Mouse (Mus musculus) central nervous system, embryonic 18 days (tissue): ENCODE measurements around the gene Krt33b. TPM values are rescaled to one million over a fixed set of nuclear protein-coding genes. Genes with fewer than 3 reads are reported as not detected.

Experiments
- polyA plus RNA-seq: library from polyadenylated mRNA; depleted of rRNA; stranded (reverse); fragments of >200 nt; gene quantifications from 2 replicates; pipeline ENCODE4 v1.2.3, GENCODE M21; 2012; rRNA removed

Gene Krt33b
- polyA plus RNA-seq = 0.11 TPM in 1 of 2 replicates, not detected in the other

GRCm38 (mm10) chr11:100029768-100030167 lies at the start of gene Krt33b:
Gene Krt33b, minus strand, starts transcription at chr11:100029868.

GRCm38 (mm10) chr11:100050451-100050850 lies 20.8 kb upstream of the Krt33b start, which contains the start of gene Krt31:
Gene Krt31, minus strand, starts transcription at chr11:100050551.

GRCm38 (mm10) chr11:100041454-100041853 lies 11.8 kb upstream of the Krt33b start, which contains the start of gene Krt34:
Gene Krt34, minus strand, starts transcription at chr11:100041554.

GRCm38 (mm10) chr11:100016112-100016511 lies 13.6 kb downstream of the Krt33b start, which contains the start of gene Krt33a:
Gene Krt33a, minus strand, starts transcription at chr11:100016212.

GRCm38 (mm10) chr11:99993620-99994383 lies 35.9 kb downstream of the Krt33b start, which contains the start of gene Krtap17-1:
Gene Krtap17-1, minus strand, starts transcription at chr11:99993994.

GRCm38 (mm10) chr11:99986180-99986647 lies 43.5 kb downstream of the Krt33b start, which contains the start of gene Krtap16-1:
Gene Krtap16-1, minus strand, starts transcription at chr11:99986597.

GRCm38 (mm10) chr11:99978953-99979352 lies 50.7 kb downstream of the Krt33b start, which contains the start of gene Krtap29-1:
Gene Krtap29-1, minus strand, starts transcription at chr11:99979053.

Other genes with a start within 250 kb of the Krt33b start
- not detected in 2 replicates for gene Krtap4-8, start 249.2 kb downstream of the Krt33b start, polyA plus RNA-seq
- not detected in 2 replicates for gene Krtap4-9, start 244.7 kb downstream of the Krt33b start, polyA plus RNA-seq
- gene Gm11596, start 236.4 kb downstream of the Krt33b start, polyA plus RNA-seq = not detected in 2 replicates
- 0.07 TPM in 1 of 2 replicates, not detected in the other for gene Gm11569, start 230.9 kb downstream of the Krt33b start, polyA plus RNA-seq
- gene Gm11554, start 225.4 kb downstream of the Krt33b start, polyA plus RNA-seq = not detected in 2 replicates
- gene Krtap4-13, start 220.0 kb downstream of the Krt33b start, polyA plus RNA-seq = not detected in 2 replicates
- not detected in 2 replicates for gene Gm11564, start 214.2 kb downstream of the Krt33b start, polyA plus RNA-seq
- not detected in 2 replicates for gene 2300003K06Rik, start 191.8 kb downstream of the Krt33b start, polyA plus RNA-seq
- gene Krtap4-16, start 178.3 kb downstream of the Krt33b start, polyA plus RNA-seq = not detected in 2 replicates
- not detected in 2 replicates for gene Gm11568, start 172.0 kb downstream of the Krt33b start, polyA plus RNA-seq
- not detected in 2 replicates for gene Gm11559, start 165.4 kb downstream of the Krt33b start, polyA plus RNA-seq
- not detected in 2 replicates for gene Krtap9-1, start 156.5 kb downstream of the Krt33b start, polyA plus RNA-seq
- not detected in 2 replicates for gene Gm11567, start 150.7 kb downstream of the Krt33b start, polyA plus RNA-seq
- gene Krtap31-1, start 121.9 kb downstream of the Krt33b start, polyA plus RNA-seq = 0.13 TPM in 1 of 2 replicates, not detected in the other
- gene Gm11565, start 115.1 kb downstream of the Krt33b start, polyA plus RNA-seq = not detected in 2 replicates
- gene Krtap31-2, start 93.6 kb downstream of the Krt33b start, polyA plus RNA-seq = not detected in 2 replicates
- not detected in 2 replicates for gene Krtap9-5, start 81.4 kb downstream of the Krt33b start, polyA plus RNA-seq
- gene Krtap29-1, start 50.8 kb downstream of the Krt33b start, polyA plus RNA-seq = not detected in 2 replicates
- gene Krtap16-1, start 43.3 kb downstream of the Krt33b start, polyA plus RNA-seq = not detected in 2 replicates
- gene Krtap17-1, start 35.9 kb downstream of the Krt33b start, polyA plus RNA-seq = 0.52 and 0.53 TPM in 2 replicates
- 0.04 TPM in 1 of 2 replicates, not detected in the other for gene Krt33a, start 13.7 kb downstream of the Krt33b start, polyA plus RNA-seq
- not detected in 2 replicates for gene Krt34, start 11.7 kb upstream of the Krt33b start, polyA plus RNA-seq
- not detected in 2 replicates for gene Krt31, start 20.7 kb upstream of the Krt33b start, polyA plus RNA-seq
- gene Krt32, start 58.4 kb upstream of the Krt33b start, polyA plus RNA-seq = 0.08 TPM in 1 of 2 replicates, not detected in the other
- not detected in 2 replicates for gene Krt35, start 66.4 kb upstream of the Krt33b start, polyA plus RNA-seq
- gene Krt36, start 75.8 kb upstream of the Krt33b start, polyA plus RNA-seq = 0.04 TPM in 1 of 2 replicates, not detected in the other
- gene Krt13, start 91.7 kb upstream of the Krt33b start, polyA plus RNA-seq = 0.03 and 5.1 TPM in 2 replicates
- gene Krt15, start 106.1 kb upstream of the Krt33b start, polyA plus RNA-seq = 0.32 and 9.2 TPM in 2 replicates
- 5.8 and 82.5 TPM in 2 replicates for gene Krt19, start 118.8 kb upstream of the Krt33b start, polyA plus RNA-seq
- gene Krt9, start 163.4 kb upstream of the Krt33b start, polyA plus RNA-seq = 0.12 and 0.16 TPM in 2 replicates
- gene Krt14, start 177.7 kb upstream of the Krt33b start, polyA plus RNA-seq = 0.53 and 25.9 TPM in 2 replicates
- gene Krt16, start 219.0 kb upstream of the Krt33b start, polyA plus RNA-seq = 0.05 and 5.7 TPM in 2 replicates
- 0.47 and 2.3 TPM in 2 replicates for gene Krt17, start 231.2 kb upstream of the Krt33b start, polyA plus RNA-seq
- 0.08 TPM in 1 of 2 replicates, not detected in the other for gene Krt42, start 240.0 kb upstream of the Krt33b start, polyA plus RNA-seq